Mouse (Mus musculus): ENCODE measurements around the gene Tsc22d2. TPM values are rescaled to one million over a fixed set of nuclear protein-coding genes. Genes with fewer than 3 reads are reported as not detected.

The Tsc22d2 gene
- total and polyA plus RNA-seq, 2 experiments from 2014 or later: 10.2 to 27.7 TPM

DNA sequence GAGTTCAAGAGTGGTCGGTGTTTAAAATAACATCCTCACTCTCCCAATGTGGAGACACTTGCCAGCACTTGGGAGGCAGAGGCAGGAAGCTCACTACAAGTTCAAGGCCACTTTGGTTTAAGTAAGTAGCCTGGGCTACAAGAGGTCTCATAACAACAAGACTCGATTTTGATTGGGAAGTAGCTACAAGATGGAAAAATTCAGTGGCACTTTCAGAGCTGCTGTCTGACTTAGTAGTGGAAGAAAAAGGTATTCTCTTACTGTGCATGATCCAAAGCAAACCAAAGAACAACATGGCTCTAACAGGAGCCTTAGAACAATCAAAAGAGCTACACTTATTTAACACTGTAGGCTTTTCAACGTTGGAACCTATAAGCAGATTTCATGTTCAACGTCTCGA, 844 bp upstream of the Tsc22d2 start:
- TF ChIP-seq CTCF (IDR thresholded peaks at IDR 0.05; ENCODE audit: low read depth): no peak
- Histone ChIP-seq H3K4me1 (ENCODE audit: insufficient read depth) (no peaks in the 10 kb centered on the region; the same call in 1 of the 2 replicates), H3K27me3 (ENCODE audit: insufficient read depth, low read length) (no peaks in the 10 kb centered on the region), H3K9ac (peak overlapping the region; percentile 90), H3K4me2 (ENCODE audit: low read depth) (peak overlapping the region; percentile 97), H3K27ac (ENCODE audit: low read depth, low read length) (no peak overlapping the region), H3K9me3 (ENCODE audit: low read length) (no peaks in the 10 kb centered on the region), H3K36me3 (ENCODE audit: insufficient read depth) (no peaks in the 10 kb centered on the region), H3K4me3 (ENCODE audit: low read depth, low read length) (peak overlapping the region; percentile 91)
- WGBS: 34% methylated on average over 5 of the region's 5 CpGs
- DNase-seq: no peak
- no peak for ATAC-seq

DNA sequence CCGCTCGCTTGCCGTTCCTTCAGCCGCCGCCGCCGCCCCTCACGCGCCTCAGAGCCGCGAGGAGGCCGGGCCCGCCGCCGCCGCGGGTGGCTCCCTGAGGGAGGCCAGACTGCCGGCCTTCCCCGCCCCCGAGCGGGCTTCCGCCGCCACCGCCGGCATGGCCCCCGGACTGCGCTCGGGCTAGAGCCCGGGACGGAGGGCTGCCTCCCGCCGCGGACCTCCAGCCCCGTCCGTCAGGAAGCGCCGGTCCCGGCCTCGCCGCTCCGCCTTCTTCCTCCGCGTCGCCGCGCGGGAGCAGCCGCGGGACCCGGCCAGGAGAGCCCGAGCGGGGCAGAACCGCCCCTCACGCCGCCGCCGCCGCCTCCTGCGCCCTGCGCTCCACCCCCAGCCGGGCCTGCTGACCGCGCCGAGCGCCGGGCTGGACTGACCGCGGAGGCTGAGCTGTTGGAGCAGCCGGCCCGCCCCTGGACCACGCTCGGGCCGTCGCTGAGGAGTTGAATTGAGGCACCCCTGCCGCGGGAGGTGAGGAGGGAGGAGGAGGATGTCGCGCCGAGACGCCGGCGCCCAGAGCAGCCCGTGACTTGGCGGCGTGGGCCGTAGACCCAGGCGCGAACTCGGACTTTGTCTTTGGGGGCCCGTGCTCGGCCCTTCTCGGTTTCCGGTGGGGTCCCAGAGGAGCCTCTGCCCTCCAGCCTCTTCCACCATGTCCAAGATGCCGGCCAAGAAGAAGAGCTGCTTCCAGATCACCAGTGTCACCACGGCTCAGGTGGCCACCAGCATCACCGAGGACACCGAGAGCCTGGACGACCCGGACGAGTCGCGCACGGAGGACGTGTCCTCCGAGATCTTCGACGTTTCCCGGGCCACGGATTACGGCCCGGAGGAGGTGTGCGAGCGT, 720 bp downstream of the Tsc22d2 start:
- ATAC-seq (peak; percentile 53), DNase-seq (peak; percentile 56)
- Histone ChIP-seq H3K27me3 (ENCODE audit: insufficient read depth, low read length) (no peaks in the 10 kb centered on the region), H3K4me2 (ENCODE audit: low read depth) (peak overlapping the region; percentile 97), H3K36me3 (ENCODE audit: insufficient read depth) (no peaks in the 10 kb centered on the region), H3K9ac (peak overlapping the region; percentile 90), H3K4me3 (ENCODE audit: low read depth, low read length) (peak overlapping the region; percentile 91), H3K27ac (ENCODE audit: low read depth, low read length) (peak overlapping the region; percentile 98), H3K4me1 (ENCODE audit: insufficient read depth) (peaks cover 3% of the 10 kb centered on the region), H3K9me3 (ENCODE audit: low read length) (no peaks in the 10 kb centered on the region)
- 2% methylated on average over 99 of the region's 113 CpGs for WGBS
- no peak for TF ChIP-seq CTCF (IDR thresholded peaks at IDR 0.05; ENCODE audit: low read depth)

- Histone ChIP-seq H3K4me1 (ENCODE audit: insufficient read depth) (peaks cover 3% of the 10 kb centered on the region), H3K27ac (ENCODE audit: low read depth, low read length) (peak overlapping the region; percentile 98), H3K4me2 (ENCODE audit: low read depth) (peak overlapping the region; percentile 97), H3K27me3 (ENCODE audit: insufficient read depth, low read length) (no peaks in the 10 kb centered on the region), H3K4me3 (ENCODE audit: low read depth, low read length) (peak overlapping the region; percentile 91), H3K9me3 (ENCODE audit: low read length) (no peaks in the 10 kb centered on the region), H3K9ac (peak overlapping the region; percentile 90), H3K36me3 (ENCODE audit: insufficient read depth) (no peaks in the 10 kb centered on the region)
- peak; percentile 71 for TF ChIP-seq CTCF (IDR thresholded peaks at IDR 0.05; ENCODE audit: low read depth)
- peak; percentile 76 for ATAC-seq
- peak; percentile 87 for DNase-seq
- 2% methylated on average over 84 of the region's 85 CpGs for whole genome bisulfite sequencing
Measured at GRCm38 (mm10) chr3:58415884-58416725, 1.6 kb downstream of the Tsc22d2 start.

- Histone ChIP-seq H3K36me3 (ENCODE audit: insufficient read depth) (no peaks in the 10 kb centered on the region), H3K4me3 (ENCODE audit: low read depth, low read length) (peak overlapping the region; percentile 91), H3K4me2 (ENCODE audit: low read depth) (peak overlapping the region; percentile 97), H3K9me3 (ENCODE audit: low read length) (no peaks in the 10 kb centered on the region), H3K4me1 (ENCODE audit: insufficient read depth) (peaks cover 3% of the 10 kb centered on the region), H3K27me3 (ENCODE audit: insufficient read depth, low read length) (no peaks in the 10 kb centered on the region), H3K27ac (ENCODE audit: low read depth, low read length) (peak overlapping the region; percentile 98), H3K9ac (peak overlapping the region; percentile 90)
- TF ChIP-seq CTCF (IDR thresholded peaks at IDR 0.05; ENCODE audit: low read depth): no peak
- 1% methylated on average over 39 of the region's 39 CpGs for WGBS
- ATAC-seq: peak; percentile 17
- DNase-seq: peak; percentile 39
Measured at GRCm38 (mm10) chr3:58416726-58417437, 2.4 kb downstream of the Tsc22d2 start.

DNA sequence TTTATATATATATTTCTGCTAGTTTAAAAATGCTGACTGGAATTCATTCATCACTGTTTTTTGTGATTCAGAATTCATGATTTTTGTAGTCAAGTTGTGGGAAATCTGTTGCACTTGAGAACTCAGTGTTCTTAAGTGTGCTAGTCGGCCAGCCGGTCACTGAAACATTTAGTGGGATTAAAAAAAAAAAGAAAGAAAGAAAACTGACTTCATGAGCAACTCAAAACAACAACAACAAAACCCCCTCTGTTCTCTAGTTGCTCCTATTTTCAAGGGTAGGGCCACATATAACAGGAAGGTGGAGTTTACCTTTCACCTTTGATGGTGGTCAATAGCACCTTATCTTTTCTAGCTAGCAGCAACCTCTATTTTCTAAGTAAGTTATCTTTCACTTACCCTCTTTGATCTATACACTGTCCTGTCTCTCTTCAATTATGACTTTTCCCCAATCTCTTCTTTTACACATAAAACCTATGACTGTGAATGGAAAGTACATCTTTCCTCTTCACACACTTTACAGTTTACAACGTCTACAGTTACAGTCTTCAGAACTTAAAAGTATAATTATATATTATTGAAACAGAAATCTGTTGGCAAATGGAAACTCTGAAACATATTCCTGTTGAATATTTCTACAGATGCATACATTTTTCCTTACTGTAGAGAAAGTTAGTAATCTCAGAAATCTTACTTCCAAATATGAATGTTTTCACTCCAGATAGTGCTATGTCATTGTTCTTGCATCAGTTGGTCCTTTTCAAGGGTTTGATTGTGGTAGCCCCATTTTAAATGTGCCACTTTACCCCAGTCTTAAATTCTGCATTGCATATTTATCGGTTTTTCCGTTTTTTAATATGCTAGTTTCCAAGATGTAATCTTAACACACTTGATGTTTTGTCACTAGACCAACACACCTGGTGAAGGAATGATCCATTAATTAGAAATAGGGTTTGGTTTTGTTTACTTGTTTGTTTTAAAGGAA, 4.5 kb downstream of the Tsc22d2 start:
- WGBS: 24% methylated on average over 5 of the region's 5 CpGs
- TF ChIP-seq CTCF (IDR thresholded peaks at IDR 0.05; ENCODE audit: low read depth): no peak
- H3K9me3 ChIP-seq (ENCODE audit: low read length): no peaks in the 10 kb centered on the region
- H3K27ac ChIP-seq (ENCODE audit: low read depth, low read length): no peak overlapping the region
- no peak overlapping the region for H3K9ac ChIP-seq
- H3K27me3 ChIP-seq (ENCODE audit: insufficient read depth, low read length): no peaks in the 10 kb centered on the region
- H3K4me2 ChIP-seq (ENCODE audit: low read depth): peak overlapping the region; percentile 97
- no peaks in the 10 kb centered on the region for H3K36me3 ChIP-seq (ENCODE audit: insufficient read depth)
- peaks cover 3% of the 10 kb centered on the region for H3K4me1 ChIP-seq (ENCODE audit: insufficient read depth)
- no peak for DNase-seq
- peak overlapping the region; percentile 91 for H3K4me3 ChIP-seq (ENCODE audit: low read depth, low read length)
- ATAC-seq: no peak

GRCm38 (mm10) chr3:58428861-58429260, 14.3 kb downstream of the Tsc22d2 start:
- Histone ChIP-seq H3K27ac (ENCODE audit: low read depth, low read length) (no peak overlapping the region), H3K9me3 (ENCODE audit: low read length) (no peaks in the 10 kb centered on the region), H3K4me1 (ENCODE audit: insufficient read depth) (no peaks in the 10 kb centered on the region), H3K4me3 (ENCODE audit: low read depth, low read length) (no peak overlapping the region), H3K36me3 (ENCODE audit: insufficient read depth) (no peaks in the 10 kb centered on the region), H3K9ac (no peak overlapping the region), H3K27me3 (ENCODE audit: insufficient read depth, low read length) (no peaks in the 10 kb centered on the region), H3K4me2 (ENCODE audit: low read depth) (no peak overlapping the region)
- ATAC-seq (no peak), DNase-seq (no peak)
- no peak for TF ChIP-seq CTCF (IDR thresholded peaks at IDR 0.05; ENCODE audit: low read depth)
- 37% methylated on average over 1 of the region's 1 CpGs for WGBS

All from forebrain, postnatal 0 days (tissue).